Mouse (Mus musculus): ENCODE results near the gene Kmt5b. TPM values are rescaled to one million over a fixed set of nuclear protein-coding genes. Genes with fewer than 3 reads are reported as not detected.

Kmt5b gene
- polyA plus RNA-seq, 1 experiment from 2014 or later: 6.2 TPM

- WGBS (ENCODE audit: insufficient replicate concordance): 84% methylated on average over 2 of the region's 2 CpGs
- TF ChIP-seq CTCF (IDR thresholded peaks at IDR 0.05; ENCODE audit: low read depth) (peak; percentile 57), EP300 (IDR thresholded peaks at IDR 0.05; ENCODE audit: low read depth) (no peak)
Observed at GRCm38 (mm10) chr19:3864960-3865359, 97.7 kb downstream of the Kmt5b start.

More at GRCm38 (mm10) chr19:3864960-3865359, 97.7 kb downstream of the Kmt5b start:
- no peak overlapping the region for H3K27ac ChIP-seq (ENCODE audit: low read depth)
- H3K9me3 ChIP-seq (ENCODE audit: low read length): no peaks in the 10 kb centered on the region
- H3K4me3 ChIP-seq (ENCODE audit: low read depth, low read length): no peak overlapping the region
- H3K27me3 ChIP-seq (ENCODE audit: insufficient read depth, low read length): no peaks in the 10 kb centered on the region
- H3K36me3 ChIP-seq (replicated peaks; ENCODE audit: insufficient read depth, low read length): peaks cover 20% of the 10 kb centered on the region
- ATAC-seq (no peak), DNase-seq (no peak)
- no peak overlapping the region for H3K4me2 ChIP-seq (ENCODE audit: low read depth, low read length)
- H3K9ac ChIP-seq (replicated peaks): no peak overlapping the region
- H3K4me1 ChIP-seq (ENCODE audit: insufficient read depth): peaks cover 12% of the 10 kb centered on the region

Other genes starting within 250 kb of the Kmt5b start
- gene Ppp6r3, start 191.7 kb upstream of the Kmt5b start, polyA plus RNA-seq (2015; fragmentation: Nextera tagmentation; extraction: Ambion mirVana): 14.5 and 16.4 TPM in 2 replicates
- 2.7 and 3.6 TPM in 2 replicates for gene Lrp5, start 80.9 kb upstream of the Kmt5b start, polyA plus RNA-seq (2015; fragmentation: Nextera tagmentation; extraction: Ambion mirVana)
- 48.2 and 52.7 TPM in 2 replicates for gene 1810055G02Rik, start 59.1 kb upstream of the Kmt5b start, polyA plus RNA-seq (2015; fragmentation: Nextera tagmentation; extraction: Ambion mirVana)
- gene Chka, start 84.4 kb downstream of the Kmt5b start, polyA plus RNA-seq (2015; fragmentation: Nextera tagmentation; extraction: Ambion mirVana): 24.8 and 48.6 TPM in 2 replicates
- 28.1 and 29.7 TPM in 2 replicates for gene Tcirg1, start 139.7 kb downstream of the Kmt5b start, polyA plus RNA-seq (2015; fragmentation: Nextera tagmentation; extraction: Ambion mirVana)
- 165 and 167 TPM in 2 replicates for gene Ndufs8, start 145.4 kb downstream of the Kmt5b start, polyA plus RNA-seq (2015; fragmentation: Nextera tagmentation; extraction: Ambion mirVana)
- 9.5 TPM in 2 replicates for gene Aldh3b1, start 162.4 kb downstream of the Kmt5b start, polyA plus RNA-seq (2015; fragmentation: Nextera tagmentation; extraction: Ambion mirVana)
- 42.6 and 48.1 TPM in 2 replicates for gene Unc93b1, start 167.8 kb downstream of the Kmt5b start, polyA plus RNA-seq (2015; fragmentation: Nextera tagmentation; extraction: Ambion mirVana)
- gene Aldh3b3, start 191.2 kb downstream of the Kmt5b start, polyA plus RNA-seq (2015; fragmentation: Nextera tagmentation; extraction: Ambion mirVana): 0.04 and 0.13 TPM in 2 replicates
- 0.09 and 0.11 TPM in 2 replicates for gene Aldh3b2, start 204.9 kb downstream of the Kmt5b start, polyA plus RNA-seq (2015; fragmentation: Nextera tagmentation; extraction: Ambion mirVana)
- 19.3 and 22.0 TPM in 2 replicates for gene Acy3, start 219.1 kb downstream of the Kmt5b start, polyA plus RNA-seq (2015; fragmentation: Nextera tagmentation; extraction: Ambion mirVana)
- not detected in 2 replicates for gene Tbx10, start 225.3 kb downstream of the Kmt5b start, polyA plus RNA-seq (2015; fragmentation: Nextera tagmentation; extraction: Ambion mirVana)
- 22.0 and 23.0 TPM in 2 replicates for gene Nudt8, start 233.2 kb downstream of the Kmt5b start, polyA plus RNA-seq (2015; fragmentation: Nextera tagmentation; extraction: Ambion mirVana)
- gene Gm49405, start 233.2 kb downstream of the Kmt5b start, polyA plus RNA-seq (2015; fragmentation: Nextera tagmentation; extraction: Ambion mirVana): 0.26 and 0.49 TPM in 2 replicates
- gene Doc2g, start 235.9 kb downstream of the Kmt5b start, polyA plus RNA-seq (2015; fragmentation: Nextera tagmentation; extraction: Ambion mirVana): 0.36 and 0.74 TPM in 2 replicates
- gene Ndufv1, start 245.4 kb downstream of the Kmt5b start, polyA plus RNA-seq (2015; fragmentation: Nextera tagmentation; extraction: Ambion mirVana): 171 and 172 TPM in 2 replicates

Data from liver, postnatal 0 days (tissue).